Mouse (Mus musculus): ENCODE measurements at regions not wholly inside any gene's neighbourhood (a gene's known extent, or its start where the extent isn't known, plus 50 kb on each side); places are given as distances from the start of the nearest gene placed in this dataset.

DNA sequence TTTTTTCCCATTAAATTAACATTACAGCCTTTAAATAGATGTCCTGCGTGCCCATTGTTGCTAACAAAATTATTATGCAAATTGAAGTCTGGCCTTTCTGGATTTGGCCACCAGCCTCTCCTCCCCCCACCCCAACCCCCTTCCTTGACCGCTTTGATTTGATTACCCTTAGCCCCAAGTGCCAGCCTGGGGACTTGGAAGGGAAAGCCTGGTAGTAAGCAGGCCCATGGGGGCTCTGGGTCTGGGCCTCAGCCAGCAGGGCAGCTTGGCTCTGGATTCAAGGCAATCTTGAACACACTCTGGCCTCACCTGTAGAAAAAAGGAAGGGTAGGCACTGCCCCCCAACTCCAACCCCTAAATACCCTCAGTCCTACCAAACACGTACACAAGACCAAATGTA lies 100.2 kb downstream of the 2410131K14Rik start:
- Histone ChIP-seq H3K36me3 (replicated peaks; ENCODE audit: control insufficient read depth, insufficient read depth, low read depth, low read length) (no peaks in the 10 kb centered on the region), H3K27ac (replicated peaks; ENCODE audit: low read depth, low read length) (no peak overlapping the region), H3K4me2 (ENCODE audit: low read depth, low read length) (no peak overlapping the region), H3K9me3 (replicated peaks; ENCODE audit: control insufficient read depth, low read length) (no peaks in the 10 kb centered on the region), H3K27me3 (ENCODE audit: control insufficient read depth, insufficient read depth, low read length) (no peaks in the 10 kb centered on the region), H3K9ac (replicated peaks; ENCODE audit: low read length) (no peak overlapping the region), H3K4me3 (ENCODE audit: low read depth, low read length) (no peak overlapping the region), H3K4me1 (ENCODE audit: control insufficient read depth, insufficient read depth, low read length) (no peaks in the 10 kb centered on the region; the same call in 1 of the 2 replicates)
- 88% methylated on average over 3 of the region's 3 CpGs for WGBS
- ATAC-seq (replicated peaks; ENCODE audit: insufficient number of reproducible peaks, low FRiP score, low TSS enrichment, low read depth) (no peak), DNase-seq (ENCODE audit: low spot score) (no peak)

DNA sequence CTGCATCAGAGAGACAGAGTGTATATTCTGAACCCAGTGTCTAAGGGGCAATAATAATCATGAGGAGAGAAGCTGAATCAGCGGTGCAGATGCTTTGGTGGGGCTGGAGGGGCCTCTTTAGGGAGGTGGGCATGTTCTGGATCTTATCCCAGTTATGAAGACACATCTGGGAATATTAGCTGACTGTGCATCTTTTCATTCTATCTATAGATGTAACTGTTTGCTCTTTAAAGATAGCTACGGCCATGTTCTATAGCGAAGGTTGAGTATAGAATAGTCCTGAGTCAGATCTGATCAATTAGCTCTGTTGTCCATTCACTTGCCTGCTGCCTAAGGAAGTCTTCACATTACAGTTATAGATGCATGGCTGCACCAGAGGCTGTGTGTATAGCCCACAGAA lies 104.0 kb downstream of the 2410131K14Rik start:
- Histone ChIP-seq H3K27me3 (ENCODE audit: control insufficient read depth, insufficient read depth, low read length) (no peaks in the 10 kb centered on the region), H3K4me3 (ENCODE audit: low read depth, low read length) (no peak overlapping the region), H3K4me2 (ENCODE audit: low read depth, low read length) (no peak overlapping the region), H3K27ac (replicated peaks; ENCODE audit: low read depth, low read length) (no peak overlapping the region), H3K9ac (replicated peaks; ENCODE audit: low read length) (no peak overlapping the region), H3K4me1 (ENCODE audit: control insufficient read depth, insufficient read depth, low read length) (no peaks in the 10 kb centered on the region), H3K36me3 (replicated peaks; ENCODE audit: control insufficient read depth, insufficient read depth, low read depth, low read length) (no peaks in the 10 kb centered on the region), H3K9me3 (replicated peaks; ENCODE audit: control insufficient read depth, low read length) (no peaks in the 10 kb centered on the region)
- DNase-seq (ENCODE audit: low spot score) (no peak), ATAC-seq (replicated peaks; ENCODE audit: insufficient number of reproducible peaks, low FRiP score, low TSS enrichment, low read depth) (no peak)
- 94% methylated on average over 3 of the region's 3 CpGs for WGBS

DNA sequence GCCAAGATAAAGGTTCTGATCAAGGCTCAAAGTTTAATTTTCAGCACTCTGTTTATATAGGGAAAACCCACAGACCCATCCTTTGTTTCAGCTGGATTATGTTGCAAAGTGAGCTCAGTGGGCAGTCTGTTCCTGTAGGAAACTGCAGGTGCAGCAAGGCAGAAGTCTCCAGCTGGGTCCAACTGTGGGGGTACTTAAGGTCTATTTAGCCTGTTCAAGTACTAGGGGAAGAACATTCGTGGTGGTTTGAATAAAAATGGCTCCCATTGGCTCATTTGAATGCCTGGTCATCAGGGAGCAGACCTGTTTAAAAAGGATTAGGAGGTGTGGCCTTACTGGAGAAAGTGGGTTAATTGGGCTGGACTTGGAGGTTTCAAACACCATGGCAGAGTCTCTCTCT lies 106.3 kb downstream of the 2410131K14Rik start:
- 68% methylated on average over 1 of the region's 1 CpGs for WGBS

DNA sequence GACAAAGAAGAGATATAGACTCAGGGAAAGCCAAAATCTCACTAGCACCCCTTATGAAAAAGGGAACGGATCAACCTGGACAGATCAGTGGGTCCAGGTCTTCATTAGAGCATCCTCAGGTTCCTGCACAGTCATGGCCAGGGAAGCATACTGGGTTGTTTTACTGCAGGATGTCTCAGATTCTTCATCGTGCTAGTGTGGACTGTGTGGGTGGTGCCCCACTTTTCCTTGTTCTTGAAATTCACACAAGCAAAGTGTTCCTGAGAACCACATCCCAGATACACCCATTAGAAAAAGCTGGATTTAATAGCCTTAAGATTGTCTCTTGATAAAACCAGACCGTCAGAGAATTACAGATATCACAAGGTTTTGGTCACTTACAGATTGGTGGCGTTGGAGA lies 107.1 kb downstream of the 2410131K14Rik start:
- ATAC-seq (replicated peaks; ENCODE audit: insufficient number of reproducible peaks, low FRiP score, low TSS enrichment, low read depth) = no peak
- 87% methylated on average over 4 of the region's 4 CpGs for WGBS
- Histone ChIP-seq H3K27me3 (ENCODE audit: control insufficient read depth, insufficient read depth, low read length) (no peaks in the 10 kb centered on the region), H3K27ac (replicated peaks; ENCODE audit: low read depth, low read length) (no peak overlapping the region), H3K4me1 (ENCODE audit: control insufficient read depth, insufficient read depth, low read length) (peaks cover 3% of the 10 kb centered on the region; the same call in 1 of the 2 replicates), H3K36me3 (replicated peaks; ENCODE audit: control insufficient read depth, insufficient read depth, low read depth, low read length) (no peaks in the 10 kb centered on the region), H3K4me2 (ENCODE audit: low read depth, low read length) (no peak overlapping the region), H3K9me3 (replicated peaks; ENCODE audit: control insufficient read depth, low read length) (no peaks in the 10 kb centered on the region), H3K4me3 (ENCODE audit: low read depth, low read length) (no peak overlapping the region), H3K9ac (replicated peaks; ENCODE audit: low read length) (no peak overlapping the region)
- DNase-seq (ENCODE audit: low spot score) = no peak

More for the DNA sequence above, 106.3 kb downstream of the 2410131K14Rik start:
- no peak overlapping the region for H3K4me3 ChIP-seq (ENCODE audit: low read depth, low read length)
- ATAC-seq (replicated peaks; ENCODE audit: insufficient number of reproducible peaks, low FRiP score, low TSS enrichment, low read depth) (no peak), DNase-seq (ENCODE audit: low spot score) (no peak)
- no peaks in the 10 kb centered on the region for H3K27me3 ChIP-seq (ENCODE audit: control insufficient read depth, insufficient read depth, low read length)
- peaks cover 3% of the 10 kb centered on the region; the same call in 1 of the 2 replicates for H3K4me1 ChIP-seq (ENCODE audit: control insufficient read depth, insufficient read depth, low read length)
- no peak overlapping the region for H3K9ac ChIP-seq (replicated peaks; ENCODE audit: low read length)
- no peak overlapping the region for H3K4me2 ChIP-seq (ENCODE audit: low read depth, low read length)
- no peaks in the 10 kb centered on the region for H3K36me3 ChIP-seq (replicated peaks; ENCODE audit: control insufficient read depth, insufficient read depth, low read depth, low read length)
- no peak overlapping the region for H3K27ac ChIP-seq (replicated peaks; ENCODE audit: low read depth, low read length)
- no peaks in the 10 kb centered on the region for H3K9me3 ChIP-seq (replicated peaks; ENCODE audit: control insufficient read depth, low read length)

DNA sequence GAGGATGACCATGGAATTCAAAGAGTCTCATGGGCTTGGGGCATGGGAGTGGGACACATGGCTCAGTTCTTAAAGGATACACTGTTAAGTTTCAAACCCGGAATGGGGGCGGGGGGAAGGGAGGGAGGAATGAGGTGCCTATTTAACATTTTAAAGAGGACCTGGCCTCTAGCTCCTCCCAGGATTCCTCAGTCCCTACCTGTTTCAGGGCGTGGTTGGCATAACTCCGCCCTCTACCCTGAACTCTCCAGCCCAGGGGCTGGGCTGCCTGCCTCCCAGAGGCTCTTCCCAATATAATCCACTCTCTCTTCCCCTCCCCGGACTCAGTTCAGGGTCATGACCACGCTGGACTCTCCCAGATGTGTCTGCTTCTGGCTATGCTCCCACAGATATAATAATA lies 108.0 kb downstream of the 2410131K14Rik start:
- Histone ChIP-seq H3K4me2 (ENCODE audit: low read depth, low read length) (no peak overlapping the region), H3K4me3 (ENCODE audit: low read depth, low read length) (no peak overlapping the region), H3K9me3 (replicated peaks; ENCODE audit: control insufficient read depth, low read length) (no peaks in the 10 kb centered on the region), H3K9ac (replicated peaks; ENCODE audit: low read length) (no peak overlapping the region), H3K27me3 (ENCODE audit: control insufficient read depth, insufficient read depth, low read length) (no peaks in the 10 kb centered on the region), H3K36me3 (replicated peaks; ENCODE audit: control insufficient read depth, insufficient read depth, low read depth, low read length) (no peaks in the 10 kb centered on the region), H3K4me1 (ENCODE audit: control insufficient read depth, insufficient read depth, low read length) (peaks cover 3% of the 10 kb centered on the region; the same call in 1 of the 2 replicates), H3K27ac (replicated peaks; ENCODE audit: low read depth, low read length) (no peak overlapping the region)
- 37% methylated on average over 6 of the region's 6 CpGs for WGBS
- DNase-seq (ENCODE audit: low spot score) = no peak
- no peak for ATAC-seq (replicated peaks; ENCODE audit: insufficient number of reproducible peaks, low FRiP score, low TSS enrichment, low read depth)

DNA sequence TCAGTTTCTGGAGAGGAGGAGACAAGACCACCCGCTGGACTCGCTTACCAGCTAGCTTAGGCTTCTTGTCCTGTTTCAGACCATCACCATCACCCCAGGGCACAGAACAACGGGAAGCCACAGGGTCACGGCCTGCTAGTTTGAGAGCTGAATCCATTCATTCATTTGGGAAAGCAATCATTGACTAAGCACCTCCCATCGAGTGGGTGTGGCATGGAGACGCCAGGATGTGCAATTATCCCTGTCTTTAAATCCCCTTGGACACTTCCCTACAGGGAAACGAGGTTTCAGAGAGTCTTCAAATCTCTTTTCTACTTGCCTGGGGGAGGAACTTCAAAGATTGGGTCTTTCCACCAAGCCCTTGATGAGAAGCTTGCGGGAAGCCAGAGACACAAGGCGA lies 108.7 kb downstream of the 2410131K14Rik start:
- WGBS = 6% methylated on average over 9 of the region's 9 CpGs
- ATAC-seq (replicated peaks; ENCODE audit: insufficient number of reproducible peaks, low FRiP score, low TSS enrichment, low read depth) (no peak), DNase-seq (ENCODE audit: low spot score) (peak; percentile 47)
- H3K4me1 ChIP-seq (ENCODE audit: control insufficient read depth, insufficient read depth, low read length) = peaks cover 3% of the 10 kb centered on the region; the same call in 1 of the 2 replicates
- no peaks in the 10 kb centered on the region for H3K27me3 ChIP-seq (ENCODE audit: control insufficient read depth, insufficient read depth, low read length)
- no peak overlapping the region for H3K9ac ChIP-seq (replicated peaks; ENCODE audit: low read length)
- H3K4me3 ChIP-seq (ENCODE audit: low read depth, low read length) = no peak overlapping the region
- H3K27ac ChIP-seq (replicated peaks; ENCODE audit: low read depth, low read length) = no peak overlapping the region
- H3K36me3 ChIP-seq (replicated peaks; ENCODE audit: control insufficient read depth, insufficient read depth, low read depth, low read length) = no peaks in the 10 kb centered on the region
- no peaks in the 10 kb centered on the region for H3K9me3 ChIP-seq (replicated peaks; ENCODE audit: control insufficient read depth, low read length)
- no peak overlapping the region for H3K4me2 ChIP-seq (ENCODE audit: low read depth, low read length)

DNA sequence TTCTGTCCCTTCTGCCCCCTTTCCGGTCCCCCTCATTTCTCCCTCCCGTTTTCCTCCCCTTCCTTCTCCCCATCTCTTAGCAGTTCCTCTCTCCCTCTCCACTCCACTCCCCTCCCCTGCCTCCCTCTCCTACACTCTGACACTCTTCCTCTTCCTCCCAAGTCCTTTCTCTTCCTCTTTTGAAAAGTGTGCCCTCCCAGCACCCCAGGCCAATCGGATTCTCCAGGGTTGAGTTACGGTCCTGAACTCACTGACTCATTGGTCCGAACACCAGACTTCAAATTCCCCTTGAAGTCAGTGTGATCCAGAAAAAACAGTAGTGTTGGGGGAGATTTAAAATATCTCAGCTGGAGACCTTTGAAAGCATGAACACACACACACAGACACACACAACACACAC lies 109.1 kb downstream of the 2410131K14Rik start:
- 20% methylated on average over 5 of the region's 5 CpGs for WGBS
- H3K27ac ChIP-seq (replicated peaks; ENCODE audit: low read depth, low read length) = no peak overlapping the region

DNA sequence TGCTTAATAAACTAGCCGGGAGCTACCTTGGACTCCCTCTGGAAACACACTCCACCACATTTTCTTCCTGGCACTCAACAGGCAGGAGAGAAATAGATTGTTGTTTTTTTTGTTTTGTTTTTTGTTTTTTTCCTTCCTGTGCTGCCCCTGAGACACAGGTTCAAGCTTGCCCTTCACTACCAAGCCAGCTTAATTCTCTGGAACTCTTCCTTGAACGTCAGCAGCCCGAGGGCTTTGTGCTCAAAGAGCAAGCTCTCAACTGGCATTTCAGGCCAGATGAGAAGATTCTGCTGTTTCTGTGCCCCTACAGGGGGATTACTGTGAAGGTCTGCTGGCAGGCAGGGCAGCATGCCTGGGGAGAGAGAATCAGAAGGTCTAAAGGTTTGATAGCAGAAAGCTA lies 109.8 kb downstream of the 2410131K14Rik start:
- Histone ChIP-seq H3K4me2 (ENCODE audit: low read depth, low read length) (no peak overlapping the region), H3K9me3 (replicated peaks; ENCODE audit: control insufficient read depth, low read length) (no peaks in the 10 kb centered on the region), H3K27ac (replicated peaks; ENCODE audit: low read depth, low read length) (no peak overlapping the region), H3K4me3 (ENCODE audit: low read depth, low read length) (no peak overlapping the region), H3K4me1 (ENCODE audit: control insufficient read depth, insufficient read depth, low read length) (peaks cover 3% of the 10 kb centered on the region; the same call in 1 of the 2 replicates), H3K27me3 (ENCODE audit: control insufficient read depth, insufficient read depth, low read length) (no peaks in the 10 kb centered on the region), H3K36me3 (replicated peaks; ENCODE audit: control insufficient read depth, insufficient read depth, low read depth, low read length) (no peaks in the 10 kb centered on the region), H3K9ac (replicated peaks; ENCODE audit: low read length) (no peak overlapping the region)
- 24% methylated on average over 3 of the region's 3 CpGs for WGBS
- no peak for DNase-seq (ENCODE audit: low spot score)
- ATAC-seq (replicated peaks; ENCODE audit: insufficient number of reproducible peaks, low FRiP score, low TSS enrichment, low read depth) = no peak

More for the DNA sequence above, 109.1 kb downstream of the 2410131K14Rik start:
- Histone ChIP-seq H3K4me3 (ENCODE audit: low read depth, low read length) (no peak overlapping the region), H3K9me3 (replicated peaks; ENCODE audit: control insufficient read depth, low read length) (no peaks in the 10 kb centered on the region), H3K27me3 (ENCODE audit: control insufficient read depth, insufficient read depth, low read length) (no peaks in the 10 kb centered on the region), H3K9ac (replicated peaks; ENCODE audit: low read length) (no peak overlapping the region), H3K36me3 (replicated peaks; ENCODE audit: control insufficient read depth, insufficient read depth, low read depth, low read length) (no peaks in the 10 kb centered on the region), H3K4me1 (ENCODE audit: control insufficient read depth, insufficient read depth, low read length) (peaks cover 3% of the 10 kb centered on the region; the same call in 1 of the 2 replicates), H3K4me2 (ENCODE audit: low read depth, low read length) (no peak overlapping the region)
- DNase-seq (ENCODE audit: low spot score) (peak; percentile 46), ATAC-seq (replicated peaks; ENCODE audit: insufficient number of reproducible peaks, low FRiP score, low TSS enrichment, low read depth) (no peak)

All from embryonic facial prominence, embryonic 11.5 days (tissue).